Mouse (Mus musculus) liver, adult 2 months (tissue): ENCODE data around the gene Slain1.

ENCODE experiments used
- CTCF ChIP-seq: fragments of 200-500 bp; IDR thresholded peaks from 2 replicates; pipeline ENCODE4 v1.5.1; 2011; ENCODE audit warnings: low read depth, low read length, control low read depth
- POLR2A ChIP-seq: fragments of 200-500 bp; IDR thresholded peaks from 2 replicates; pipeline ENCODE4 v1.6.1; 2011; ENCODE audit warnings: low read length, control low read depth; ENCODE audit not compliant: insufficient read depth; ENCODE audit errors: extremely low read depth

DNA sequence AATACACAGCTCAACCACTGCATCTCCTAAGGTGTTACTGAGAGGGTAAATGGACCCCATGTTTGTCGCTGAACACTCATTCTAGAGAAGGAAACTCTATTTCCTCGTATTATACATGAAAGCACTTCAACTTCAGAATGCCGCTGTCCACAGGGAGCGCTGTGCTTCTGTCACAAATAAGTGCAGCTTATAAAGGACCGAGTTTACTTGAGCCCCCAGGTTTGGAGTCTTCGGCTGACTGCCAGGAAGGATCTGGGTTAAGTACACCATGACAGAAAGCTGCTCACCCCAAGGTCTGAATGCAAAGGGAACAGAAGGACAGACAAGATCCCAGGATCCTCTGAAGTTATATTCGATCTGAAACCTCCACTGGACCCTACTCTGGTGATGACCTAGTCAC, 91.2 kb downstream of the Slain1 start:
- TF ChIP-seq CTCF = no peak
- TF ChIP-seq POLR2A = no peak
